ENCODE assay signal across 30 mouse cellular contexts in genomic region chr8:87851871-87852270, GRCm38 (mm10).
A peak's percentile ranks its signal among the peaks of the same experiment; 100 is the strongest.
DNase-seq lines count a peak whose midpoint lies in the region; ATAC-seq lines count a peak whose summit lies in the region.
"Had no signal": no experiment of that assay in that cellular context is flagged by ENCODE, and none has a peak within 500 bp of the region (broad histone marks: within the 10 kb centered on the region; RNA-seq: fewer than 3 reads in every experiment).

No protein-coding gene starts in this region.

- WGBS in forebrain, embryonic 16.5 days: 82% methylated on average over 3 of the region's 3 CpGs

- H3K9me3 ChIP-seq in forebrain, embryonic 16.5 days (ENCODE audit: control insufficient read depth, low read length): no peaks in the 10 kb centered on the region
- H3K9me3 ChIP-seq: heart, embryonic 12.5 days; hindbrain, embryonic 10.5 days; intestine, embryonic 15.5 days; limb, embryonic 10.5 days; midbrain, embryonic 12.5 days; neural tube, embryonic 13.5 days had no signal

- H3K36me3 ChIP-seq in forebrain, embryonic 16.5 days (ENCODE audit: control insufficient read depth, insufficient read depth): no peaks in the 10 kb centered on the region
- H3K36me3 ChIP-seq: heart, embryonic 12.5 days; intestine, embryonic 15.5 days; neural tube, embryonic 13.5 days had no signal

- peaks cover 10% of the 10 kb centered on the region for H3K4me1 ChIP-seq in forebrain, embryonic 16.5 days (replicated peaks; ENCODE audit: control insufficient read depth, insufficient read depth, low read length)

- no peak overlapping the region for H3K4me2 ChIP-seq in forebrain, embryonic 16.5 days (ENCODE audit: low read length)
- H3K4me2 ChIP-seq: heart, embryonic 12.5 days; intestine, embryonic 15.5 days; liver, embryonic 11.5 days; midbrain, embryonic 12.5 days; neural tube, embryonic 13.5 days had no signal

- no peak overlapping the region for H3K4me3 ChIP-seq in forebrain, embryonic 16.5 days (replicated peaks; ENCODE audit: low read length)
- H3K4me3 ChIP-seq: heart, embryonic 12.5 days; hindbrain, embryonic 10.5 days; intestine, embryonic 15.5 days; limb, embryonic 10.5 days; midbrain, embryonic 12.5 days; myocyte; neural tube, embryonic 13.5 days had no signal

- no peaks in the 10 kb centered on the region for H3K27me3 ChIP-seq in forebrain, embryonic 16.5 days (replicated peaks; ENCODE audit: control insufficient read depth, insufficient read depth, low read length)
- H3K27me3 ChIP-seq: heart, embryonic 12.5 days; intestine, embryonic 15.5 days; midbrain, embryonic 12.5 days; neural tube, embryonic 13.5 days had no signal

- peak; percentile 39 for DNase-seq in adrenal gland, postnatal 14 days
- no peak for DNase-seq in adrenal gland, postnatal 36 days
- DNase-seq in lung, adult 18-20 months: peak; percentile 11 to 13
- DNase-seq in lung, postnatal 14 days: no peak
- peak; percentile 20 for DNase-seq in ovary, postnatal 36 days (ENCODE audit: low spot score)
- no peak for DNase-seq in ovary, adult 18-20 months (ENCODE audit: low spot score)
- DNase-seq in skeletal muscle tissue, adult 2 months (ENCODE audit: low read depth, low spot score): peak; percentile 60
- DNase-seq: cerebellum, adult 11 months; cerebellum, postnatal 36 days; embryo, embryonic 11 days; heart, adult 11 months; heart, postnatal 10 days; kidney, adult 9 months; kidney, postnatal 14 days; liver, postnatal 0 days; right cerebral cortex, adult 18-20 months; right cerebral cortex, postnatal 4 days; thymus, adult 2 months had no signal

- no peak overlapping the region for H3K9ac ChIP-seq in forebrain, embryonic 16.5 days (replicated peaks; ENCODE audit: low read depth, low read length)
- H3K9ac ChIP-seq: heart, embryonic 12.5 days; intestine, embryonic 15.5 days; liver, postnatal 0 days; midbrain, embryonic 12.5 days; neural tube, embryonic 13.5 days had no signal

- ATAC-seq in forebrain, embryonic 16.5 days: no peak
- ATAC-seq: CD4-positive, CD25-positive, alpha-beta regulatory T cell, adult 4 months; forebrain, embryonic 14.5 days; hindbrain, embryonic 16.5 days; intestine, embryonic 15.5 days; liver, postnatal 0 days had no signal

- no peak overlapping the region for H3K27ac ChIP-seq in forebrain, embryonic 16.5 days (ENCODE audit: low read length)
- H3K27ac ChIP-seq: hindbrain, embryonic 10.5 days; intestine, embryonic 15.5 days; limb, embryonic 10.5 days; midbrain, embryonic 12.5 days; neural tube, embryonic 13.5 days had no signal

Comparison
In these comparisons a context has a peak if more than half of its experiments do, and no peak if none do; other contexts are left out.
1. DNase-seq: peak in adrenal gland, postnatal 14 days (single experiment), lung, adult 18-20 months (2 of 2), ovary, postnatal 36 days (single experiment) and skeletal muscle tissue, adult 2 months (single experiment); none in adrenal gland, postnatal 36 days (0 of 2), lung, postnatal 14 days (single experiment) and ovary, adult 18-20 months (single experiment).